Mouse (Mus musculus) left cerebral cortex, postnatal 4 days (tissue): Measurements from ENCODE around the gene Ctps. TPM values are rescaled to one million over a fixed set of nuclear protein-coding genes. Genes with fewer than 3 reads are reported as not detected.

Source experiments
- DNase-seq: peaks from one replicate; pipeline ENCODE4 v3.0.0-alpha.2; 2022
- intact Hi-C: fragments of 180-260 bp; cut with DNase I; formaldehyde crosslinking; loops from one replicate; pipeline ENCODE4 v1.15.1; 2025
- total RNA-seq, 2 experiments: library from RNA; stranded (reverse); gene quantifications; 2 replicates each; pipeline ENCODE4 v1.2.3; 2021

The Ctps gene
- total RNA-seq, 2 experiments from 2014 or later, result 72.0 to 72.1 TPM

GRCm38 (mm10) chr4:120571691-120572090, 1.6 kb upstream of the Ctps start:
- intact Hi-C loops, result no loop called here
- DNase-seq, result no peak

GRCm38 (mm10) chr4:120571070-120571464, 991 bp upstream of the Ctps start:
- intact Hi-C loops, result no loop called here
- DNase-seq, result no peak

DNA sequence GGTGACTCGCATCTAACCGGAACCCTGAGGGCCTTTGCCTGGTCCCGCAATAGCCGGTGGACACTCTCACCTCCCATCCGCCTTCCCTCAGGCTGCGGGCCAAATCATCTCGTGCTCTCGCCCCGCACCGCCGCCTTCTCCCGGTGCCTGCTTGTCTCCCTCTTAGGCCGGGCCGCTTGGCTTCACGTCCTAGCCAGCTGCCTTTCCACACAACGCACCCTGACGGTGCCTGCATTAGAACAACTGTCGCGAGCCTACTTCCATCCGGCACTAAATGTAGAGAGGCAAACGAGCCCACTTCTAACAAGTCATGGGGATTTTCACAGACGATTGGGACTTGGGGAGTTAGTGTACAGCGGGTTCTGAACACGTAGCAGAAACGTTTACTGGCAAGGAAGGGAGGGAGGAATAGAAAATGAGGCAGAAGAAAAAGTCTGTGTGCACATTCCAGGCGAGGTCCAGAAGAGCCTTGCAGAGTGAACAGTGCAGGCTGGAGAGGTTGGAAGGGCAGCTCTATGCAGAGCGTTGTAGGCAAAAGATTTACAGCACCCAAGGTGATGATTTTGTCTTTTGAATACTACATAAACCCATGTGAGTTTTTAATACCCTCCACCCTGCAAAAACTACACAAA, 478 bp upstream of the Ctps start:
- no peak for DNase-seq
- intact Hi-C loops, result no loop called here

DNA sequence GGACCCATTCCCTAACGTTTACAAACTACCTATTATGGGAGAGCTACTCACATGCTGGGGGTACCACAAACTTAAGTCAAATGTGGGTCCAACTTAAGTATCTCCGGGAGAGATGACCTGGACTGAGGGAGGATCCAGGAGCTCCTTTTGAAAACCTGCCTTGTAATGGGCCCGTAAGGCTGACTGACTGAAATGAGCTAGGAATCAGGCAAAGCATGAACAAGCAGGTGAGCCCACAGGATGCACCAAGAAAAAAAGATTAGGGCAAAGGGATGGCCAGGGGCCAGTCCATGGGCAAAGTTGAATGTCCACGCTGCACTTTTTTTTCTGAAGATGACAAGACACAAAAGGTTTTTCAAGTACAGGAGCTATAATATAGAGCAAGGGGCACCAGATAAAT, 1.1 kb downstream of the Ctps start:
- no peak for DNase-seq
- intact Hi-C loops, result no loop called here

DNA sequence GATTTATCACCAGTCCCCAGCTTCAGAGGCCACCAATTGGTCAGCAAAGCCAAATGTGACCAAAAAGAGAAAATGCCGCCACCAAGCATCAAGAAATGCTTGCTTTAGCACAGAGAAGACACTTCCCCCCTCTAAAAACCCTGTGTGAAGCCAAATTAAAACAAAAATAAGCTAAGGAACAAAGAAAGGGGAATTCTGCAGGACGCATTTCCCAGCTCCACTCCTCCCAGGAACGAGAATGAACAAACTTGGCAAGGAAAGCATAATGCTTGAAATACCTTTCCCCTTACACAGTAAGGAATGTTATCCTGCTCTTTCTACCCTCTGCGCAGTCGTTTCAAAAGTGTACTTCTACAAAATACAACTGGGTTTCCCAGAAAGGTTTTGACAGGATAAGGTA, 2.1 kb downstream of the Ctps start:
- DNase-seq, result no peak
- intact Hi-C loops, result no loop called here

DNA sequence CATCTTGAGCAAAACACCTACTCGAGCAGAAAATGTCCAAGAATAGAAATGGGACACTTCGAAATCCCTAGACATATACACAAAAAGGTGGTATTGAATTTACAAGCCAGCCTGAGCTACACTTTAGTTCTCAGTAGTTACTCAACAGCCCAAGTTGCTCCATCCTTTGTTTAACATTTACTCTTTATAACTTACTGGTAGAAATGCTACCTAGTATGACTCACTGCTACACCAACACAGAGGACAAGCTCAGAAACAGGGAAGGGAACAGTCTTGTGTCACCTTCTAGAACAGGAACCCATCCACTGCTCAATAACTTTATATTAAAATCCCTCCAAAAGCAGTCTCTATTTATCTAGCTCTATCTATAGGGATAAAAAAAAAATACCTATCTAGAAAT, 4.3 kb downstream of the Ctps start:
- intact Hi-C loops, result no loop called here

DNA sequence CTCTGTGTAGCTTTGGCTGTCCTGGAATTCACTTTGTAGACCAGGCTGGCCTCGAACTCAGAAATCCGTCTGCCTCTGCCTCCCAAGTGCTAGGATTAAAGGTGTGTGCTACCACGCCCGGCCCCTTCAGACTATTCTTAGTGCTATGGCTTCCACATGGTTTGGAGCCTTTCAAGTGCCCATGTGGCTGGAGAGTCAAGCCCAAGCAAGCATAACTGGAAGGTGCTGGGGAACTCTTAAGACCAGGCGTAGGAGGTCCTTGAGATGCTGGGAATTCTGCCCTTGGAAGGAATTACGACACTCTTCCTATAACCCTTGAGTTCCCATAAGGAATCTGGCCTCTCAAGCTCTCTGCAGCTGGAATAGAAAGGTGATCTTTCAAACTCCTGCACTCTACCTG, 13.5 kb downstream of the Ctps start:
- intact Hi-C loops, result no loop called here
- no peak for DNase-seq

More for the DNA sequence above, 4.3 kb downstream of the Ctps start:
- no peak for DNase-seq

DNA sequence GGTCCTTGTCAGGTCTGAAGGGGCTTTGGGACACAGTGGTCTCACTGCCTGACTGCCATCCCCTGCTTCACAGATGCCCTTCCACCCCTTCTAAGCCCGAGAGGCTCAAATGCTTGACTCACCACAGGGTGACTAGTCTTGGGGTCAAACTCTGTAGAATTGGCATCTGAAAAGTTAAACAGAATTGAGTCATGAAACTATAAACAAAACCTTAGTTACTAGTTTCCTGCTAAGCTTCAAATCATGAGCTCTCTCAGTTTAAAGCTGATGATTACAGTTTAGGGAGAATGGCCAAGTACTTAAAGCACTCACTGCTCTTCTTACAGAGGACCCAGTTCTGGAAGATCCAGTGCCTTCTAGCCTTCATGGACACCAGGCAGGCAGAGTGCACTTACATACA, 25.2 kb downstream of the Ctps start:
- intact Hi-C loops, result no loop called here
- no peak for DNase-seq

DNA sequence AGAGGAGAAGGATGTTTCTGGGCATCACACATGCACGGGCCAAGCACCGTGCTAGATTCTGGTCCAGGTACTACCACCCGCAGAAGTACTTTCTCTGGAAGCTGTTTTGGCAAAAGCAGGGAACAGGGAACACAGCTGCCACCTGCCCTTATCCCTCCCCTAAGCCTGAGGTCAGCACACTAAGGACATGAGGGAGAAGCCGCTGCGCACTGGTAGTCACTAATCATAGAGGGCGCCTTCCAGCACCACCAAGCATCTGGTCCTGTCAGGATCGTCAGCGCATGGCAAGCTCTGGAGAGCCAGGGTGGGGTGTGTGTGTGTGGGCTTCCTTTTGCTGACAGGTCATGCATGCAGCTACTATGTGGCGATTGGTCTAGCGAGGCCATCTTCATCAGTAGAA, 31.4 kb downstream of the Ctps start:
- intact Hi-C loops, result no loop called here
- DNase-seq, result no peak

- DNase-seq, result no peak
- intact Hi-C loops, result no loop called here
Measured at GRCm38 (mm10) chr4:120531986-120532385, 38.1 kb downstream of the Ctps start, which contains the start of gene Slfnl1. Gene Slfnl1 (plus strand): TSS chr4:120532231.

DNA sequence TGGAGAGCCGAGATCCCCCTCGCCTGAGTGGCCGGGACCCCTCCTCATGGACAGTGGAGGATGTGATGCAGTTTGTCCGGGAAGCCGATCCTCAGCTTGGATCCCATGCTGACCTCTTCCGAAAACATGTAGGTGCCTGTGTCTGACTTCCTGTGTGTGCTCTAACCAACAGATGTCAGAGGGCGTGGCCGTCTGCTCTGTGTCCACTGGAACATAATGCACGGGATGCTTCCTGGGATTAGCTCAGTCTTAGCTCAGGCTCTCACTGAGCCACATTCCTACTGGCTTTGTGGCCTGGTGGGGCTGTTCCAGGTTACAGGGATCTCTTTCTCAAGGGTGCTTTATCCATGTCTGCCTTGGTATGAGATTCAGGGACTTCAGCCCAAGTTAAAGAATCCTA, 41.9 kb downstream of the Ctps start:
- intact Hi-C loops, result no loop called here
- no peak for DNase-seq

DNA sequence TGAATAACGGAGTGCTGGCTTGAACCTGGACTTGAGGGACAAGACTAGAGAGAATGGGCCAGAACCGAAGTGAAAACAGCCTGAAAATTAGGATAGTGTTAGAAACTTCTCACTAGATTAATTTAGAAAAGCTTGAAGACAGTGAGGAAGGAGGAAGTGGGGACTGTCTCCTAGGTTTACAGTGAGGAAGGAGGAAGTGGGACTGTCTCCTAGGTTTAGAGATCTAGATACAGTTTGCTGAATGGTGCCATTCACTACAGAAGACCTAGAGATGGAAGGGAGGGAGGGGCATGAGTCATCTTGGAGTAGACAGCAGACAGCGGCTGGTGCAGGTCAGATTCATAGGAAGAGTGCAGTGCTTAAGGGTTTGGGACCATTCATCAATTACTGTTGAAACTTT, 47.0 kb downstream of the Ctps start:
- DNase-seq, result no peak
- intact Hi-C loops, result no loop called here

- intact Hi-C loops, result no loop called here
Measured at GRCm38 (mm10) chr4:120522351-120522750, 47.7 kb downstream of the Ctps start.

GRCm38 (mm10) chr4:120521761-120522160, 48.3 kb downstream of the Ctps start:
- intact Hi-C loops, result no loop called here
- no peak for DNase-seq

More at GRCm38 (mm10) chr4:120522351-120522750, 47.7 kb downstream of the Ctps start:
- no peak for DNase-seq

DNA sequence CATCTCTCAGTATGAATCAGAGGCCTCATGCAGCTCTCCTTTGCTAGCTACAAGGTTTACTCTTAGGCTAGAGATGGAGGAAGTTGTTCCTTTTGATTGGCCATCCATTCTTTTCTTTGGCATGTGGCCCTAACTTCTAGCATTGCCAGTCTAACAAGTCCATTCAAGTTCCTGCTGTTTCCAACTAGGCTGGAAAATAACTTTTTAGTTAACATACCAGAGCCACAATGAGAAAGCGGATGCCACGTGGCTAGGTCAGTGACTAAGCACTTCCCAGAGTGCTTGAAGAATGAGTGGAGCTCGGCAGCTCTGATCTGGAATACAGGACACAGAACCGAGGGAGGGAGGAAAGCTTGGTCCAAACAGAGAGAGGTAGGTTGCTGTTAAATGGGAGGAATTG, 52.7 kb downstream of the Ctps start:
- DNase-seq, result no peak
- intact Hi-C loops, result no loop called here

GRCm38 (mm10) chr4:120516907-120517306, 53.2 kb downstream of the Ctps start:
- intact Hi-C loops, result no loop called here
- DNase-seq, result no peak

DNA sequence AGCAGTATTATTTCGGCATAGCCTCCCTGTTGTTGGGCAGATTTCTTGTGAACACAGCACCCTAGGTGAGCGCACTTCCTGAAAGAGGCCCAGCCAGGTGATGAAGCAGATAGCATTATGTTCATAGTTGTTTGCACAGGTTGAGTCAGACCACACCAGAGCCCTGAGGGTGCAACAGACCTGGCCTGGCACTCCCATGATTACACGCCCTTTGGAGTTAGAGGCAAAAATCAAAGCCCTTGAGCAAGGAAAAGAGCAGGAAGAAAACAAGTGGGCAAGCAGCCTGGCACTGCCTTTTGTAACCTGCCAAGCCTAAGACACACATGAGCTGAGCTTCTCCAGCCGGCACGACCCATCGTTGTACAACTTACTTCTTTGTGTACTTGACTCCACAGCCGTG, 53.6 kb downstream of the Ctps start:
- intact Hi-C loops, result no loop called here
- no peak for DNase-seq

GRCm38 (mm10) chr4:120514366-120514765, 55.7 kb downstream of the Ctps start:
- no peak for DNase-seq
- intact Hi-C loops, result no loop called here

DNA sequence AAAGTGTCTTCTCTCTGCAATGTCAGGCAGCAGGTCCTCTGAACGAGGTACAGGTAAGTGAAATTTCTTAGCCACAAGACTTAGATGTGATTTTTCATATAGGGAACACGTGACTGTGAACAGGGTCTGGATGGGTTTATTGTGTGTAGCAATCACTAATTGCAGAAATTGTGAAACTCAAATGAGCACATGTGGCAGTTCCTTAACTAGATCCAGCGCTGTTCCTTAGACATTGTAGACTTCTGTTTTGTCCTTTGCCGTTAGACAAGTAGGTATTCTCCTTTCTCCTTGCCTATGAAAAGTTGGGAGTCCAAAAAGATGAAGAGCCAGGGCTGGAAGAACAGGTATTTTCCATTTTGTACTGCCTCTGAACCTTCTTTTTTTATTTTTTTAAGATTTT, 58.9 kb downstream of the Ctps start:
- no peak for DNase-seq
- intact Hi-C loops, result no loop called here

- DNase-seq, result no peak
- intact Hi-C loops, result no loop called here
Measured at GRCm38 (mm10) chr4:120506955-120507354, 63.1 kb downstream of the Ctps start.
